Comparison of ENCODE assay signal across 8 mouse cellular contexts in the genomic region with DNA sequence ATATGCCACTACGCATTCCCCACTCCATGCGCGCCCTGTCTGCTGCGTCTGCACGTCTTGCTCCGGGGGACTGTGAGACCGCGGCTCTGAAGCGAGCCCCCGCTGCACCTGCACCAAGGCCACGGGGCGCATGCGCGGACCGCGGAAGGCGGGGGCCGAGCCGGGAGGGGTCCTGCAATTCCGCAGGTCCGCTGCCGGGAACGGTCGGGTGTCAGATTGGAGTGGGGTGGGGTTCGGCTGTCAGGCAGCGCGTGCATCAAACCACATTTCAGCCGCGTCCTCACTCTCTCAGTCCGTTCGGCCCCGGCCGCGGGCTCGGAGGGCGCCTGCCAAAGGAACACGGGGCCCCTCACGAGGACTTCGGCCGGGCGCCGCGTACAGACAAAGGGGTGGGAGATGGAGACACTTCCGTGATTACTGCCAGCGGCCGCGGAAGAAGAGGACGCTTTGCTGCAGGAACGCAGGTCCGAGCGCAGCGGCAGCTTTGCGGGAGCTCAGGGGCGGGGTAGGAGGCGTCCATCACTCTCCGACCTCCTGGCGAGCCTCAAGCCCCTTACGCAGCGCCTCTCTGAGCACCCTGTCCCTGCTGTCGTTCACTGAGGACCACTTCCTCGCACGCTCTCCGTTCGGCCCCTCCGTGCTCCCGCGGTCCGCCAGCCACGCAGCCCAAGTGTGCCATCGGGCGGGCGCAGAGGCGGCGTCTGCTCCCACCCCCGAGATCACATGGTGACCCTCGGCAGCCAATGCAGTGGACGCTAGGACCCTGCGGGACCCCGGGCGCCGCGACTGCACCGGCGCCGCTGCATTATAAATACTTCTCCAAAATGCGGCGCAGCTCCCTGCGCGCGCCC. TPM values are rescaled to one million over a fixed set of nuclear protein-coding genes. Genes with fewer than 3 reads are reported as not detected.
DNase-seq lines count a peak whose midpoint lies in the region; ATAC-seq and TF ChIP-seq lines count a peak whose summit lies in the region.

TSS of gene Nat8l (plus strand) at position 142 of the 851 bp plus-strand sequence.

- DNase-seq in G1E (ENCODE audit: low spot score), result no peak
- DNase-seq in left cerebral cortex, postnatal 14 days (ENCODE audit: low spot score in 2 of 2), result peak; percentile 89 to 91
- peak; percentile 91 for DNase-seq in midbrain, embryonic 10.5 days (ENCODE audit: low spot score)
- DNase-seq in spleen, postnatal 36 days (ENCODE audit: low spot score in 2 of 2), result peak; percentile 52 to 61

- under 1% methylated on average over 83 of the region's 90 CpGs for WGBS in forebrain, embryonic 13.5 days
- WGBS in hindbrain, embryonic 12.5 days, result under 1% methylated on average over 82 of the region's 90 CpGs
- under 1% methylated on average over 90 of the region's 90 CpGs for WGBS in midbrain, embryonic 10.5 days

- H3K9ac ChIP-seq in forebrain, embryonic 13.5 days, result peak within 1 kb of the TSS; percentile 86
- H3K9ac ChIP-seq in hindbrain, embryonic 12.5 days, result peak within 1 kb of the TSS; percentile 83

- H3K27me3 ChIP-seq in G1E (ENCODE audit: insufficient read depth, low read length), result peaks cover 3% of the 10 kb centered on the region; the same call in 1 of the 2 replicates
- H3K27me3 ChIP-seq in forebrain, embryonic 13.5 days, result peaks cover 11% of the 10 kb centered on the region
- H3K27me3 ChIP-seq in hindbrain, embryonic 12.5 days, result peaks cover 23% of the 10 kb centered on the region
- peaks cover 53% of the 10 kb centered on the region for H3K27me3 ChIP-seq in midbrain, embryonic 10.5 days (ENCODE audit: low read depth, poor library complexity, severe bottlenecking)

- H3K27ac ChIP-seq in brown adipose tissue, adult 24 weeks (replicated peaks; ENCODE audit: low read depth, low read length), result no peak within 1 kb of the TSS
- H3K27ac ChIP-seq in forebrain, embryonic 13.5 days, result peak within 1 kb of the TSS; percentile 98
- peak within 1 kb of the TSS; percentile 98 for H3K27ac ChIP-seq in hindbrain, embryonic 12.5 days
- H3K27ac ChIP-seq in midbrain, embryonic 10.5 days (replicated peaks), result peak within 1 kb of the TSS; percentile 92

- peak within 1 kb of the TSS; percentile 85 for H3K4me2 ChIP-seq in forebrain, embryonic 13.5 days
- H3K4me2 ChIP-seq in hindbrain, embryonic 12.5 days (replicated peaks), result peak within 1 kb of the TSS; percentile 78

- TF ChIP-seq CTCF in G1E (IDR thresholded peaks at IDR 0.05; ENCODE audit: low read depth, low read length), result no peak

- peak within 1 kb of the TSS; percentile 20; the same call in 1 of the 2 replicates for H3K4me3 ChIP-seq in G1E (ENCODE audit: low read depth, low read length)
- H3K4me3 ChIP-seq in brown adipose tissue, adult 24 weeks (ENCODE audit: insufficient read depth, low read depth, low read length), result peak within 1 kb of the TSS; percentile 88
- peak within 1 kb of the TSS; percentile 87 for H3K4me3 ChIP-seq in forebrain, embryonic 13.5 days
- H3K4me3 ChIP-seq in hindbrain, embryonic 12.5 days, result peak within 1 kb of the TSS; percentile 77
- H3K4me3 ChIP-seq in midbrain, embryonic 10.5 days, result peak within 1 kb of the TSS; percentile 80

- no peaks in the 10 kb centered on the region for H3K36me3 ChIP-seq in G1E (replicated peaks)
- peaks cover 10% of the 10 kb centered on the region for H3K36me3 ChIP-seq in forebrain, embryonic 13.5 days (ENCODE audit: poor library complexity, severe bottlenecking)
- H3K36me3 ChIP-seq in hindbrain, embryonic 12.5 days, result peaks cover 6% of the 10 kb centered on the region
- peaks cover 22% of the 10 kb centered on the region for H3K36me3 ChIP-seq in midbrain, embryonic 10.5 days

- intact Hi-C loops in left cerebral cortex, postnatal 14 days (cut with DNase I), result loop anchor here (2.0 to 10.0 kb wide), 2 partner anchors 199 to 293 kb away; partner anchors contain the start of genes Cfap99 and Zfyve28

- H3K9me3 ChIP-seq in G1E (replicated peaks), result peaks cover 30% of the 10 kb centered on the region
- no peaks in the 10 kb centered on the region for H3K9me3 ChIP-seq in forebrain, embryonic 13.5 days (replicated peaks)
- H3K9me3 ChIP-seq in hindbrain, embryonic 12.5 days (replicated peaks), result no peaks in the 10 kb centered on the region
- no peaks in the 10 kb centered on the region for H3K9me3 ChIP-seq in midbrain, embryonic 10.5 days (replicated peaks)

- no peaks in the 10 kb centered on the region for H3K4me1 ChIP-seq in G1E (ENCODE audit: insufficient read depth, low read depth, low read length)
- H3K4me1 ChIP-seq in brown adipose tissue, adult 24 weeks (ENCODE audit: control insufficient read depth, insufficient read depth, insufficient read length, low read length), result peaks cover 3% of the 10 kb centered on the region; the same call in 1 of the 2 replicates
- H3K4me1 ChIP-seq in forebrain, embryonic 13.5 days, result peaks cover 38% of the 10 kb centered on the region
- H3K4me1 ChIP-seq in hindbrain, embryonic 12.5 days, result peaks cover 31% of the 10 kb centered on the region
- peaks cover 48% of the 10 kb centered on the region for H3K4me1 ChIP-seq in midbrain, embryonic 10.5 days

- no peak for ATAC-seq in G1E (ENCODE audit: extremely low read depth, insufficient number of reproducible peaks, low FRiP score, poor library complexity, severe bottlenecking)
- ATAC-seq in forebrain, embryonic 13.5 days, result peak; percentile 88
- ATAC-seq in hindbrain, embryonic 12.5 days (ENCODE audit: low FRiP score), result peak; percentile 83
- ATAC-seq in activated CD4-positive, CD25-positive, alpha-beta regulatory T cell, adult 4 months, result no peak

RNA-seq across cellular contexts. Expression of gene Nat8l, which starts in this region (rescaled TPM):
- total RNA-seq in G1E (2014; fragmentation: Nextera tagmentation), result not detected in 2 replicates
- not detected in 2 replicates for total RNA-seq in G1E (2017)
- 0.01 TPM in 1 of 2 replicates, not detected in the other for polyA plus RNA-seq in G1E (2012)
- 66.7 and 81.4 TPM in 2 replicates for polyA plus RNA-seq in brown adipose tissue, adult 24 weeks (2012; ENCODE audit: insufficient read depth, insufficient read length, missing spikeins)
- 3.2 and 3.7 TPM in 2 replicates for polyA plus RNA-seq in forebrain, embryonic 13.5 days (2015; fragmentation: Nextera tagmentation; extraction: Ambion mirVana)
- 2.8 and 3.1 TPM in 2 replicates for polyA plus RNA-seq in hindbrain, embryonic 12.5 days (2016; fragmentation: Nextera tagmentation; extraction: Ambion mirVana)
- total RNA-seq in left cerebral cortex, postnatal 14 days (2021), result 100 to 1,000 TPM; 123 to 129 TPM
- 1.5 and 2.2 TPM in 2 replicates for polyA plus RNA-seq in midbrain, embryonic 10.5 days (2016; fragmentation: Nextera tagmentation; extraction: Ambion mirVana)
- polyA plus RNA-seq in activated CD4-positive, CD25-positive, alpha-beta regulatory T cell, adult 4 months (2017; shearing (Covaris generic)), result not detected

Comparison
In these comparisons a context has a peak if more than half of its experiments do, and no peak if none do; other contexts are left out.
1. RNA of gene Nat8l (total RNA-seq): 123 to 129 TPM in left cerebral cortex, postnatal 14 days; not detected in G1E; every median in the first group is over 100 times any median in the second.
2. RNA of gene Nat8l (polyA plus RNA-seq): 66.7 to 81.4 TPM in brown adipose tissue, adult 24 weeks; 3.2 to 3.7 TPM in forebrain, embryonic 13.5 days, 2.8 to 3.1 TPM in hindbrain, embryonic 12.5 days, 1.5 to 2.2 TPM in midbrain, embryonic 10.5 days, not detected in activated CD4-positive, CD25-positive, alpha-beta regulatory T cell, adult 4 months and 0.01 TPM in G1E; every median in the first group is over 10 times any median in the second.
3. ATAC-seq: peak in forebrain, embryonic 13.5 days (single experiment) and hindbrain, embryonic 12.5 days (single experiment); none in G1E (single experiment) and activated CD4-positive, CD25-positive, alpha-beta regulatory T cell, adult 4 months (single experiment).
4. H3K4me3 ChIP-seq: peak in every context shown above with its lines; median percentile 88 in brown adipose tissue, adult 24 weeks; 87 in forebrain, embryonic 13.5 days; 80 in midbrain, embryonic 10.5 days; 77 in hindbrain, embryonic 12.5 days; 20 in G1E.